Mouse (Mus musculus) kidney, adult 11 months (tissue): ENCODE results near the gene Draxin.
A peak's percentile ranks its signal among the peaks of the same experiment; 100 is the strongest.

Experiments used
- DNase-seq: peaks from one replicate; pipeline ENCODE4 v3.0.0; 2022

The Draxin gene

DNA sequence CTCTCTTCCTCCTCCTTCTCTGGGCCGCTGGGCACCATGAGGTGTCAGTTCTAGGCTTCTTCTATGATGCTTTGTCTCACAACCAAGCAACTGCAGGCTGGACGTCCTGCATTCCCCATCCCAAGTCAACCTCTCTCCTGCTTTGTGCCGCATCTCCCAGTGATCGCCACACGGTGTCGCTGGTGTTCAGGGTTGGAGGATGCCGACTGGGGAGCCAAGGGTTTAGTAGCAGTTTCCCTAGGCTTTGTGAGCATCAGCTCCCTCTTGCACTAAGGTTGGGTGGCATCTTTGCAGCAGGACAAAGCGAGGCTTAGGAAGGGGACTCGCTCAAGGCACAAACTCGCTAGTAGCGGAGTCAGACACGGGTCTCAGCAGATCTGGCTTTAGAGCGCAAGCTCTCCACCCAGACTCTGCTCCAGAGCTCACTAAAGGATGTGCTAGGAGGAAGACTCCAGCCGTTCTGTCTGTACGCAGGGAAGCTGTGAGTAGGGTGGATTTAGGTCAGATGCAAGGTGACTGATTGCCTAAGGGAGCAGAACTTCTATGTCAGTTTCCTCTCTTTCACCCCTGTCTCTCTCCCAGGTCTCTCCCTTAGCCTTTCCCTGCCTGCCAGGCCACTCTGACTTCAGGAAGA lies 15.6 kb downstream of the Draxin start:
- DNase-seq: peak; percentile 61

DNA sequence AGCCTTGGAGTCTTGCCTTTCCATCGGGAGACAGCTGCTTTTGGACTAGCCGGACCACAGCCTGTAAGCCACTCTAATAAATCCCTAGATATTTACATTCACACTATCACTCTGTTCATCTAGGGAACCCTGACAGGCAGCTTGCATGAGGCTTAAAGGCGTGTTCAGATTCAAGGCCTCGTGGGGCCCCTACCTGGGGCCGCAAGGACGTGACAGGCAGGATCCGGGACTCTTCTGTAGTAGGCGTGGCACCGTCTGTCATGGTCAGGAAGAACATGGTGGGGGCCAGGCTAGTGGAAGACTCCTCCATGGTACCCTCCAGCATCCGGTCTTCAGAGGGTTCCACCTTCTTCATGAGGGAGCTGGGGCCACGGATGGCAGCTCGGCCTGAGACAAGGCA lies 18.0 kb downstream of the Draxin start:
- DNase-seq: no peak

DNA sequence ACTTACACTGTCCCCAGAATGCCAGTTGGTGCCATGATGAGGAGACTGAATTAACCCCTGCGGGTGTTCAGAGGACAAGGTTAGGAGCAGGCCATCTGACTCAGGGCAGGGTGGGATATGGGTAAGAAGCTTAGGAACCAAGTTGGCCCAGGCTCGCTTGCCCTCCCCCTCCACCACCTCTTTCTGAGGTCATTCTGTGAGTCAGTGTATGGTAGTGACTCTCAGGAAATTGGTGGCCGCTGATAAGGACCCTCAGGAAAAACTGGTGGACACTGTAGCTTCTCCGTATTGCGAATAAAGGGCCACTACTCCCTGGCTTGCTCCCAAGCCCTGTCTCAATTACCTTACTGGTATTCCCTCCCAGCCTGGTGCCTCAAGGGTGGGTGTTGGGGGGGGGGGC lies 21.3 kb downstream of the Draxin start:
- DNase-seq: no peak

DNA sequence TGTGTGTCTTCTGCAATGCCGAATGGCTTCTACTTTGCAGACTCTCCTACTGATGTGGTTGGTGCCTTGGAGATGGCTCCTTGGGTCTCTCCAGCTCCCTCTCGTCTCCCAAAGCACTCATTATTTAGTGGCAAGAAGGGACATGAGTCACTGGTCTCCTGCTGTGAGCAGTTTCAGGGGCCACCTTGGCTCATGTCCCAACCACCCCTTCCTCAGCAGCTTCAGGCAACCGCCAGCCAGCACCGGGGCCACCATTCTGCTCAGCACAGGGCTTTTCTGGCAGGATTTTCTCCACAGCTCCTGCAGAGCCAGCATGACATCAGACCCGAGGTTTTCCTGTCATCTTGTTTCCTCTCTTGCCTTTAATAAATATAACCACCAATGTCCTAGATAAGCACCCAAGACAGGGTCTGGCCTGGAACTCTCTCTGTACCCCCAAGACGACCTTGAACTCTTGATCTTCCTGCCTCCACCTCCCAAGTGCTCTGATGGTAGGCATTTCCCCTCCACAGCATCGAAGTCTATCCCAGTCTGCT lies 21.9 kb downstream of the Draxin start:
- no peak for DNase-seq

DNA sequence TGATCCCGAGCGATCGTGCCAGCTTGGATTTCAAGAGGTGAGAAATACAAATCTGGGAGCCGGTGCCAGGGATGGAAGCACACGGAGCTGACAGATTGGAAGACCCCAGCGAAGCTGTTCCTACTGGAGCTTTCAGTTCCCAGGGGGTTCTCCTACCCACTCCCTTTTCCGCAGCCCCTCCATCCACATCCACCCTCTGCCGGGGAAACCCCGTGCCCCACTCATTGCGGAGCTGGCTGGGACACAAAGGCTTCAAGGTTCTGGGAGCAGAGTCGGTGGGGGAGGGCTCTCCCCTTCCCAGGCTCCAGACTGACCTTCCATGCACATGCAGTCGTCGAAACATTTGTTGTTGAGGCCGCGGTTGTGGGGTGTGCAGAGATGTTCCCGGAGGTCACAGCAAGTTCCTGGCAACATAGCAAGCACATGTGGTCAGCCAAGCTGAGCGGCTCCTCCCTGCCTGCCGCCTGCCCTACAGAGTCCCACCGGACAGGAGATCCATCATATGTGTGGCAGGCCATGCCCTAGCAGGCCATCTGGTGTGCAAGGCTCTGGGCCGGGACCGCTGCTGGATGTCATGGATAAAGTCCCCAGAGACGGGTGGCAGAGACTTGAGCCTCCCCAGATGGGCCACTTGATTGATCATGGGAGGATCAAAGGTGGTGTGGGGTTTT lies 22.7 kb downstream of the Draxin start:
- no peak for DNase-seq

DNA sequence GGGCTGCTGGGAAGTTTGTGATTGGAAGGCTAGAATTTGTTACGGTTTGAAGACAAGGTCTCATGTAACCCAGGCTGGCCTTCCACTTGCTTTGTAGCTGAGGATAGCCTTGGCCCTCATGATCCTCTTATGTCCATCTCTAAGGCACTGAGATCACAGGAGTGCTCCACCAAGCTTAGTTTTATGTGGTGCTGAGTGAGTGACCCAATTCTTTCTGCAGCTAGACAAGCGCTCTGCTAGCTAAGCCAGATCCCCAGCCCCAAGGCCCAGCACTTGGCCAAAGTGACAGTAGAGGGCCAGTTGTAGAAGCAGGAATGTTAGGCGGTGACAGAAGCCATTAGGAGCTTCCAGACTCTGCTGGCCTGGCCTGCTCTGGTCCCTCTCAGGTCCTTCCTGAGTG lies 26.4 kb downstream of the Draxin start:
- DNase-seq: no peak

DNA sequence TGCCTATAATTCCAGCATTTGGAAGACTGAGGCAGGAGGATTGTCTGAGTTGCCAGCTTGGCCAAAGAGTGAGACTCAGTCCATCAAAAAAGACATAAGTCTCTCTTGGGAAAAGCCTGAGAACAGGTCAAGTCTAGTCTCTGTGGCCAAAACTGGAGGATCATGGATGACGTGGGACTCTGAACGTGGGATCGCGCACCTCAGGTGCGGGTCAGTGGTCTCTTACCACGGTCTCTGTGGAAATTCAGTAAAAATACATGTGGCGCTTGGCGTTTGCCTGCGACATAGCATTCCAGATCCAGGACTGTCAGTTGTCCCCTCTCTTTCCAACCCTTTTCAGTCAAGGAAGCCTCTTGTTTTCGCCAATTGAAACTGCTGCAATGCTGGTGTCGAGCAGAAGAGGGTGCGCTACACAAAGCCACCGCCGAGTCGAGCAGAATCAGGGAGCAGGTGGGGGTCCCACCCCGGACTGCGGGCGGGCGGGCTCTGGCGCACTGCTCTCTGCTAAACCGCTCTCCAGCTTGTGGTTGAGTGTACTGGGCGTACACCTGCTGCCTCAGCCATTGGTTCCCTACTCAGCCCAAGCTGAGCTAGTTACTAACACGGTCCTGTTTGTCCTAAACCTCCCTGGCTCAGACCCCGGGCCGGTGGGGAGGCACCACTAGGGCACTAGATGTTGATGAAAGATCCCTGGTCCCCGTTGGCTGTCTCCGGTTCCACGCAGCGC lies 28.5 kb downstream of the Draxin start:
- no peak for DNase-seq

DNA sequence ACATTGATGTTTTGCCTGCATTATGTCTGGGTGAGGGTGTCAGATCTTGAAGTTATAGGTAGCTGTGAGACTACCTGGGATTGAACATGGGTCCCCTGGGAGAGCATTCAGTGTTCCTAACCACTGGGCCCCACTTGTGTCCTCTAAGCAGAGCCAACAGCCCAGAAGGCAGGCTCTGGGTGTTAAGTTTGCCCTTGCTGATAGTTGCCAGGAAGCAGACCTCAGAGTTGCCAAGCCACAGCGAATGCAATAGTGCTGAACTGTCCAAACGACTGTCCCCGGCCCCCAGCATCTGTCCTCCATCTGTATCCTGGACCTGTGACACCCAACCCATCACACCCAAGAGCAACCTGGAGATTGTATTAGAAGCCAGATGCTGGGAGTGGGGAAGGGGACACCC lies 31.8 kb downstream of the Draxin start:
- DNase-seq: no peak

DNA sequence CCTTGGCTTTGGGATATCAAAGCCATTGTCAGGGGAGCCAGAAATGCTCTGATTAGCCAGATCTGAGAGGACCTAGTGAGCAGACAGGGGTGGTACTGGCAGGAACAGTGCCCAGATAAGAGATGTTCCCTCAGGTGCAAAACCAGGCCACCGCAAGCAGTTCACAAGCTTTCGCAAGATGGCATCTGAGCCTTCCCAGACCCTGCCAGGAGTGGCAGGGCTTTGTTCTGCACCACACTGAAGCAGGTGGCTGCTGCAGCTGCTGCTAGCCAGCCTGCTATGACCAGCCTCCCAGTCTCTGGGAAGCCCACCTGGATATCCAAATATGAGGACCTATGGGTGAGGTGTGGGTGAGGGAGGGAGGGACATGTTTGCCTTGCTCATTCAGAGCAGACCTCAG lies 32.6 kb downstream of the Draxin start:
- no peak for DNase-seq

DNA sequence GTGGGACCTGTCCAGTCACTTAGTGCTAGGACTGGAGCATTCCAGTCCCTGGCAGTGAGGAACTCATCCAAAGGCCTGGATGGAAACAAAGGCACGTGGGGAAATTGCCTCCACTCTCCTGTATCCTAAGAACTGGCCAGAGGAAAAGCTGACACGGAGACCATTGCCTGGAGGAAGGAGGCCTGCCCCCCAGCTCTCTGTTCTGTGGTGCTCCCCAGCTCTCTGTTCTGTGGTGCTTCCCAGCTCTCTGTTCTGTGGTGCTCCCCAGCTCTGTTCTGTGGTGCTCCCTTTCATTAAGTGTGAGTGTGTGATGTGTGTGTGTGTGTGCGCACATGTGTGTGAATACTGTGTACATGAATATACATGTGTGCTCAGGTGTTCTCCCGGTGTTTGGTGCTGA lies 35.4 kb downstream of the Draxin start:
- DNase-seq: no peak

DNA sequence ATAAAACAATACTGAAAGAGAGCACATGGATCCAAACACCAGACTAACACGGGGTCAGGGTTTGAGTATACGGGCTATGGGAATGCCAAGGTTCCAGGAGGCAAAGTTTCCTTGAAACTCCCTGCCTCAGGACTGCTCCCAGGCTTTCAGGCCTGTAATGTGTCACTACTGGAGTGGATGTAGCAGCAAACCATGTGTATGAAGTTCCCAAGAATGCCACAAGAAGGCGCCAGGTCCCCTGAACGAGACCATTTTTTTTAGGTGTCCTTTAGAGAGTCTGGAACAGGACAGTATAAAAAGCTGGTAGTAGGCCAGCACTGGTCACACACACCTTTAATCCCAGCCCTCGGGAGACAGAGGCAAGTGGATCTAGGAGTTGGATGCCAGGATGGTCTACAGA lies 36.3 kb downstream of the Draxin start:
- no peak for DNase-seq

DNA sequence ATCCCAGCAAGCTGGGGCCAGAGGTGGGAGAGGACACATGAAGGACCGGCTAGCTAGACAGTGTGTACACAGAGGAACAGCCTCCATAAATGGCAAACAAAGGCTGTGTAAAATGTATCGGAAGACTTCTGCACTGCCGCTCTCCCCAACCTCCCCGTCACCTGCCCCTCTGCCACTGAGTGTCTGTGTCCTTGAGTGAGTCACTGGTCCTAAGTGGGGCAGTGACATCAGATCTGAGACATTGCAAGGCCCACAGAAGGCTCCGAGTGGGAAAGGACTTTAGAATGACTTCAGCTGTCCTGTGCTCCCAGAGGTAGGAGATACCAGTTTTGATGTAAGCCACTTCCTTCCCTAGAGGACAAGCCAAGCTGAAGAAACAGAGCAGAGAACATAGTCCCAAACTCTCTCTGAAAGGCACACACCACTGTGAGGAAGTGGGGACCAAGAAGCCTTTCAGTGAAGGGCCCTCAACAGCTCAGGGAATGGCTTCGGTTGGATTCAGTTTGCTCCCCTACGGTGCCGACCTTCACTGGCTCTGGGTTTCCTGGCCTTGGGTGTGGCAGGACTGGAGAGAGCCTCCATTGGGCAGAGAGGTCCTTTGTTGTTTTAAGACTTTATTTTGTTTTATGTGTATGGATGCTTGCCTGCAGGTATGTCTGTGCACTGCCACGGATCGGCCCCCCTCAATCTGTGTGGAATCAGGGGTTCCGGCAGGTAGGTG lies 37.8 kb downstream of the Draxin start:
- DNase-seq: no peak

DNA sequence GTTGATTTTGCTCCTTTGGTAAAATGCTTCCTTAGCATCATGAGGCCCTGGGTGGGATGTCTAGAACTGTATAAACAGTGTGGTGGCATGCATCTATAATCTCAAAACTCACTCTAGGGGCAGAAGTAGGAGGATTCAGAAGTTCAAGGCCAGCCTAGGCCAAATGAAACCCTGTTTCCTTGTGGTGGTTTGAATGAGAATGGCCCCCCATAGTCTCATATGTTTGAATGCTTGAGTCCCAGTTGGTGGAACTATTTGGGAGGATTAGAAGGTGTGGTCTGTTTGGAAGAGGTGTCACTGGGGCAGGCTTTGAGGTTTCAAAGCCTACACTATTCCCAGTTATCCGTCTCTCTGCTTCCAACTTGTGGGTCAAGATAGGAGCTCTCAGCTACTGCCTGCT lies 39.3 kb downstream of the Draxin start:
- DNase-seq: no peak

DNA sequence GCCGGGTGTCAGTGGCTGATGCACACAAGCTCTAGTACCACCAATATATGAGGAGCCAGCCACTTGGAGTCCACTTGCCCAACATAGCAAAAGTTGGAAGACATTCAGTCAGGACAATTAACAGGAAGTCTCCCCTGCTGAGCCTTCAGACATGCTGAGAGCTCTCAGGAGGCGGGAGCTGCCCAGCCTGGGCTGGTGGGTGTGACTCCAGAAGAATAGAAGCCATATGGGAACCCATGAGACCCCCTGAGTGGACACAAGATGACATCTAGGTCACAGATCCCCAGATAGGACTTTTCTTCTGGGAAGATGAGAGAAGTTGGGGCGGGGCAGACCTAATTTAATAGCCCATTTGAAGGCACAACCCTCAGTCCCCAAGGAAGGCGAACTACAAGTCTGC lies 41.3 kb downstream of the Draxin start:
- DNase-seq: no peak

DNA sequence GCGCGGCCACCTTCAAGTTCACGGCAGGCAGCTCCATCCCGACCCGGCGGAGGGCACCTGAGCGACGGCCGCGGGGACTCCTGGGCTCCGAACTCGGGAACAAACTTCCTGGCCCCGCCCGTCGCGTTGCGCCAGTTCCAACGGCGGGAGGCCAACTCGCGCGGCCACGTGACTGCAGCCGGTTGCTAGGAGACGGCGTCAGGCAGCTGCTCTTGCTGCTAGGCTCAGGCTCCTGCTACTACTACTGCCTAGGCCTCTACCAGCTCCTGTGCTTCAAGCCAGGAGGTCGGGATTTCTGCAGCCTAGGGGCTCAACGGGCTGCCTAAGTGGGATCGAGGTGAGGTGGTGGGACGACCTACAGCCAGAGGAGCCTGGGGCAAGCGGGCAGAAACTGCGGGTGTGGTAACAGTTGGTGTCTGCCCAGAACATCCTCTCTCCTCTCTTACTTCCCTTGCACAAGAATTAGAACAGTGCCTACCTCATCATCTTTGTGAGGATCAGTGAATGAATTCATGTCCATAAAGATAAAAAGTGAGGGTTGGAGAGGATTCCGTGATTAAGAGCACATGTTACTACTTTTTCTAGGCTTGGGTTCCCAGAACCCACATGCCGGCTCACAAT lies 42.5 kb downstream of the Draxin start, which contains the start of gene Agtrap:
TSS of gene Agtrap (minus strand) at position 125 of the 621 bp plus-strand sequence.
- DNase-seq: peak; percentile 95

DNA sequence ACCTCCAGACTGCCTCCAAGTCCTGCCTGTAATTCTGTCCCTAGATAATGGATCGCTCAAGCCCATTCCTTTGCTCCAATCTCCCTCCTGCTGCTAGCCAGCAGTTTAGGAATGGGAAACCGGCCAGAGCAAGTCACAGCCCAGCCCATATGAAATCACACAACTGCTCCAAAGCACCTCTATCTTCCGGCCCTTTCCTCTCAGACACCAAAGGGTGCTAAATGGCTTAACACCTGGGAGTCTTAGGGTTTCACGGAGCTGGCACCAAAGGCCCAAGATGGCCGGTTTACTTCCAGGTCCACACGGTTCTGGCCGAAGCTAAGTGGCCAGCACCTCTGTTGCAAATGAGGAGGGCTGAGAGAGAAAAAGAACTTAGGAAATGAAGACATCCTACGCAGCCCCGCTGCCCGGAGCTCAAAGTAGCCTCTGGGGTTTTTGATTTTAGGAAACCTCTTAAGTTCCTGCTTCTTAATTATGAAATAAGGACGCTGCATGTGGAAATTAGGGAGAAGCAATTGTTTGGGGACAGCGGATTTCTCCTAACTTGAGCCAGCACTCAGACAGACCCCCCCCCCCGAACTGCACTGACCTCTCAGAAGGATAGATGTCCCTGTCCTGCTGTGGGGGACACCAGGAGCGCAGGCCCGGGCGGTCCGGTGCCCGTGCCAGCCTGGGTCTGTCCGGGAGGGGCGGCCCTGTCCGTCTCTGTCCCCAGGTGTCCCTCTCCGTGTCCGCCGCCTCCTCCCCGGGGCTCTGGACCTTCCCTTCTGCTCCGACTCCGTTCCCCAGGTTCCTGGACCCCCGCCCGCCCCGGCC lies 43.2 kb downstream of the Draxin start:
- DNase-seq: peak; percentile 66

DNA sequence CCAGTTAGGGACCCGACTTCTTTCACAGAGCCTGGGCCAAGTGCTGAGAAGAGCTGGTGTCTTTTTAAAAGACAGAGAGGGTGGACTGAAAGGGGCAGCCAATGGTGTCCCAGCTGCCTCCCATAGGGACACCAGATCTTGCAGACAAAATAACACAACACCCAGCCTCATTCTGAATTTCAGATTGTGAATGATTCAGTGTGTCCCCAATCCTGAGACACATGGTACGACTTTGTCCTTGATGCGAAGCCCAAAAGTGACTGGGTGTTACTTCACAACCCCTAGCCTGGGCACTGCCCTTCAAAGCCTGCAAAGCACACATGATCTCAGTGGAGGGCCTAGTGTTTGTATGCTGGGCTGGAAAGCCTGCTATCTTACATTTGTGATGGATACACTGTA lies 44.6 kb downstream of the Draxin start:
- no peak for DNase-seq

DNA sequence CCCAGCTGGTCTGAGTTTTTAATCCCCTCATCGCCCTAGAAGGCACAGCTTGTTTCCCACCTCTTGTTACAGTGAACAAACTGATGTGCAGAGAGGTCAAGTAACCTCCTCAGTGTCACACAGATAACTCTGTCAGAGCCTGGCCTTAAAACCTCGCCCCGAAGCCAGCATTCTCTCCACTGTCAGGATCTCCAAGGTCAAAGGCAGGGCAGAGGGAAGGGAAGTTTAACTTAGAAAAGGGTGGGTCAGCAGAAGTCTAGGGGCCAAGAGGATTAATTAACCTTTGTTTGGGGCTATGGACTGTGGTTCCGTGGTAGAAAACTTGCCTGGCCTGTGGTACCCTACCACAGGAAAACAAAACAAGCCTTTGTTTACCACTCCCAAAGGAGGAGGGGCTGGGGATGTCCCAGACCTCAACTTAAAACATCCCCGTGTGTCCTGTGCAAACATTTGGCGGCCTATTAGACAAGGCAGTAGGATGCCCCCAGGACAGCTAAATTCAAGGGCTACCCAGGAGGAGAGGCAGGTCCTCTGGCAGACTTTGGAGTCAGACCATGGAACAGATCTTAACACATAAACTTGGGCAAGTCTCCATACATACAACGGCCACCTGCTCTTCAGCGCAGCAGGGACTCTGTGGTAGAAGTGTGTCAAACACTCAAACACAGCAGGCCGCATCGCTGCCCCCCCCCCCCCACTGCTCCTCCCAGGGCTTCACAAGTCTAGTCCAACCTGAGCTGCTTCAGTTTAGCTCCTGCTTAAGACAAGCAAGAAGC lies 45.2 kb downstream of the Draxin start:
- DNase-seq: peak; percentile 45

DNA sequence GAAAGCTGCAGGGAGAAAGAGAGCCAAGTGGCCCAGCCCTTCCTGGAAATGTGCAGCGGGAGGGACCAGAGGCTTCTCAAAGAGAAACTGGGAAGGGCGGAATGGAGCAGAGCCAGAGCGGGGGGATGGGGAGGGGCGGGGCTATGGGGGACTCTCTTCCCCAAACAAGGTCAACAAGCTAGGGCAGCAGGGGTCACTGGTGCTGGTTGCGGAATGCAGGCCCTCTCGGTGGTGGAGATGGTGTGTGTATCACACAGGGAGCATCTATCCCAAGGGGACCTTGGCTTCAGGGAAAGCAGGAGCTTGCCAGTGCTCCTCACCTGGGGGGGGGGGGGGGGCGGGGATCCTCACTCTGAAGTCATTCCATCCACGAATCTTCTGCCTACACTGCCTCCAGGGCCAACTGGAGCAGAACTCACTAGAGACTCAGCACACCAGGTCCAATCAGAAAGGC lies 46.2 kb downstream of the Draxin start:
- peak; percentile 60 for DNase-seq

DNA sequence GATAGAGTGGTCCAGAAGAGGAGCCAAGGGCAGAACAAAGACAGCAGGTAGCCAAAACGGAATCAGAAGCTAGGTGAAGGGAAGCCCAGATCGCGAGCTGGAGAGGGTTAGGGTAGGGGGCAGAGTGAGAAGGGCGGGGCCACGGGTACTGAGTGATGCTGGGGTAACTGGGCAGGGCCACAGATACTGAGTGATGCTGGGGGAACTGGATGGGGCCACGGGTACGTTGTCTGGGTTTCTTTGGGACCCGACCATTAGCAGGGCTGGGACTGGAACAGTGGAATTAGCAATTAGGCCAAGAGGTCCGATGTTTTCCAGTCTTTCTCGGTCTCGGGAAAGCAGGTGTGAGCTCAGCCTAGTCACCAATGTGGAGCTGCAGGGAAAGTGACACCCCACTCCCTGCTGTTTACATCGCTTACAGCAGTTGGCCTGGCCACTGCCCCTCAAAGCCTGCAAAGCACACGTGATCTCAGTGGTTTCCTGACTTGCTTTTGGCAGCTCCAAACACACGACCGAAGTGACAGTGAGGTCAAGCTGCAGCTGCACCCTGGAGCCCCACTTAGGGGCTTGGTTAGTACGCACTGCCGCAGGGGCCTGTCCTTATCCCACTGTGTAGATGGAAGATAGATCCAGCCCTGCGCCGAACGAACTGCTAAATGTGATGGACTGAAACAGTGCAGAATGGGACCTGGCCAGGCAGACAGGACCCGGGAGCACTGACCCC lies 47.2 kb downstream of the Draxin start:
- peak; percentile 60 for DNase-seq
